Mouse (Mus musculus): ENCODE results near the gene Sept11. TPM values are rescaled to one million over a fixed set of nuclear protein-coding genes. Genes with fewer than 3 reads are reported as not detected.

Gene Sept11
- polyA plus RNA-seq, 1 experiment: 74.0 TPM

GRCm38 (mm10) chr5:93168654-93169053, 75.4 kb downstream of the Sept11 start:
- no peak for DNase-seq
- no peak overlapping the region for H3K4me3 ChIP-seq (replicated peaks; ENCODE audit: insufficient read depth, low read depth, low read length)
- no peaks in the 10 kb centered on the region for H3K27me3 ChIP-seq (ENCODE audit: control insufficient read depth, insufficient read depth, low read length)
- TF ChIP-seq POLR2A (IDR thresholded peaks at IDR 0.05; ENCODE audit: borderline replicate concordance, insufficient read depth, low read length) (no peak), CTCF (IDR thresholded peaks at IDR 0.05; ENCODE audit: borderline replicate concordance, insufficient read depth, low read depth, low read length) (no peak)
- no peaks in the 10 kb centered on the region for H3K4me1 ChIP-seq (ENCODE audit: control insufficient read depth, insufficient read depth, low read length)
- H3K27ac ChIP-seq (ENCODE audit: insufficient read depth, low read length): no peak overlapping the region
- WGBS: 90% methylated on average over 6 of the region's 6 CpGs

GRCm38 (mm10) chr5:93171420-93171819, 78.2 kb downstream of the Sept11 start:
- 97% methylated on average over 15 of the region's 15 CpGs for WGBS
- Histone ChIP-seq H3K27ac (ENCODE audit: insufficient read depth, low read length) (no peak overlapping the region), H3K4me3 (replicated peaks; ENCODE audit: insufficient read depth, low read depth, low read length) (no peak overlapping the region), H3K4me1 (ENCODE audit: control insufficient read depth, insufficient read depth, low read length) (no peaks in the 10 kb centered on the region), H3K27me3 (ENCODE audit: control insufficient read depth, insufficient read depth, low read length) (no peaks in the 10 kb centered on the region)
- TF ChIP-seq CTCF (IDR thresholded peaks at IDR 0.05; ENCODE audit: borderline replicate concordance, insufficient read depth, low read depth, low read length) (no peak), POLR2A (IDR thresholded peaks at IDR 0.05; ENCODE audit: borderline replicate concordance, insufficient read depth, low read length) (no peak)
- no peak for DNase-seq

GRCm38 (mm10) chr5:93172536-93172935, 79.3 kb downstream of the Sept11 start:
- H3K27ac ChIP-seq (ENCODE audit: insufficient read depth, low read length): no peak overlapping the region
- TF ChIP-seq POLR2A (IDR thresholded peaks at IDR 0.05; ENCODE audit: borderline replicate concordance, insufficient read depth, low read length): no peak
- TF ChIP-seq CTCF (IDR thresholded peaks at IDR 0.05; ENCODE audit: borderline replicate concordance, insufficient read depth, low read depth, low read length): no peak
- DNase-seq: no peak
- H3K4me3 ChIP-seq (replicated peaks; ENCODE audit: insufficient read depth, low read depth, low read length): no peak overlapping the region
- WGBS: 80% methylated on average over 6 of the region's 6 CpGs
- no peaks in the 10 kb centered on the region for H3K27me3 ChIP-seq (ENCODE audit: control insufficient read depth, insufficient read depth, low read length)
- H3K4me1 ChIP-seq (ENCODE audit: control insufficient read depth, insufficient read depth, low read length): no peaks in the 10 kb centered on the region

DNA sequence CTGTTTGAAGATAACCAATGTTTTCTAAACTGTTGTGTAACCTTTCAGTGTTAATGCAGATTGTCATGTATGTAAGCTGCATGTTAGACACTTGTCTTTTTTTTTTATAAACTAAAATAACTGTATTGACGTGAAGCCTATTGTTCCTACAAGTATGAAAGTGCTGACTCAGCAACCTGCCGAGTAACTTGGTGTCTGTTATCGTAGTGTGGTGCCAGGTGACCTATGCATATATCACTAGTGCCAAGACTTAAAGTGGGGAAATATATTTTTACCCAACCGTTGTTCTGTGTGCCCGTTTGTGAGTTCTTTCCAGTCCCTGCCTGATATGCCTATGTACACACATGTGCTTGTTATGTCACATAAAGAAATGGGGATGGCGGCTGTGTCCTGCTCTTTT, 81.4 kb downstream of the Sept11 start:
- Histone ChIP-seq H3K27ac (ENCODE audit: insufficient read depth, low read length) (no peak overlapping the region), H3K4me3 (replicated peaks; ENCODE audit: insufficient read depth, low read depth, low read length) (no peak overlapping the region), H3K27me3 (ENCODE audit: control insufficient read depth, insufficient read depth, low read length) (no peaks in the 10 kb centered on the region), H3K4me1 (ENCODE audit: control insufficient read depth, insufficient read depth, low read length) (no peaks in the 10 kb centered on the region)
- DNase-seq: no peak
- WGBS: 81% methylated on average over 6 of the region's 6 CpGs
- TF ChIP-seq CTCF (IDR thresholded peaks at IDR 0.05; ENCODE audit: borderline replicate concordance, insufficient read depth, low read depth, low read length) (no peak), POLR2A (IDR thresholded peaks at IDR 0.05; ENCODE audit: borderline replicate concordance, insufficient read depth, low read length) (no peak)

DNA sequence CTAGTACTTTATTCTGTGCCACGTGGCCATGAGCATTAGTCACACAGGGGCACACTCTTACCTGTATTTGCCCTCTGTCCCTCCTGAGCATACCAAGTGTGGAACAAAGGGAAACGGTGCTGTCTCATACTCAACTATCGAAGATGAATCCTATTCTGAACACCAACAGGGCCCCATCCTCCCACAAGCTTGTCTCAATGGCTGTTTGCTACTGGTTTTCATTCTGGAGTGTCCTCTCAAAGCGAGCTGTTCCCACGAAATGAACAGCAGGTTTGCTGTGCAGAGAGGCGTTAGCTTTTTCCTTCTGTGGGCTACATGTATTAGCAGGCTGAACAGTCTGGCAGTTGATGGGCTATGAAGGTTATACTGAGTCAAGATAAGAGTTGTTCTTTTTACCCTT, 85.4 kb downstream of the Sept11 start:
- H3K27me3 ChIP-seq (ENCODE audit: control insufficient read depth, insufficient read depth, low read length): no peaks in the 10 kb centered on the region
- 82% methylated on average over 6 of the region's 6 CpGs for WGBS
- no peak overlapping the region for H3K27ac ChIP-seq (ENCODE audit: insufficient read depth, low read length)
- TF ChIP-seq POLR2A (IDR thresholded peaks at IDR 0.05; ENCODE audit: borderline replicate concordance, insufficient read depth, low read length): no peak
- TF ChIP-seq CTCF (IDR thresholded peaks at IDR 0.05; ENCODE audit: borderline replicate concordance, insufficient read depth, low read depth, low read length): no peak
- no peak overlapping the region for H3K4me3 ChIP-seq (replicated peaks; ENCODE audit: insufficient read depth, low read depth, low read length)
- no peak for DNase-seq
- no peaks in the 10 kb centered on the region for H3K4me1 ChIP-seq (ENCODE audit: control insufficient read depth, insufficient read depth, low read length)

- Histone ChIP-seq H3K4me3 (replicated peaks; ENCODE audit: insufficient read depth, low read depth, low read length) (no peak overlapping the region), H3K27ac (ENCODE audit: insufficient read depth, low read length) (no peak overlapping the region), H3K4me1 (ENCODE audit: control insufficient read depth, insufficient read depth, low read length) (no peaks in the 10 kb centered on the region), H3K27me3 (ENCODE audit: control insufficient read depth, insufficient read depth, low read length) (no peaks in the 10 kb centered on the region)
- TF ChIP-seq POLR2A (IDR thresholded peaks at IDR 0.05; ENCODE audit: borderline replicate concordance, insufficient read depth, low read length) (no peak), CTCF (IDR thresholded peaks at IDR 0.05; ENCODE audit: borderline replicate concordance, insufficient read depth, low read depth, low read length) (0 out of 2 replicates have a peak, but pooled peaks have one; percentile 4)
- peak in 1 of 2 experiments; percentile 24 for DNase-seq
- 31% methylated on average over 2 of the region's 2 CpGs for WGBS
These were observed 87.0 kb downstream of the Sept11 start for GRCm38 (mm10) chr5:93180252-93180651.

DNA sequence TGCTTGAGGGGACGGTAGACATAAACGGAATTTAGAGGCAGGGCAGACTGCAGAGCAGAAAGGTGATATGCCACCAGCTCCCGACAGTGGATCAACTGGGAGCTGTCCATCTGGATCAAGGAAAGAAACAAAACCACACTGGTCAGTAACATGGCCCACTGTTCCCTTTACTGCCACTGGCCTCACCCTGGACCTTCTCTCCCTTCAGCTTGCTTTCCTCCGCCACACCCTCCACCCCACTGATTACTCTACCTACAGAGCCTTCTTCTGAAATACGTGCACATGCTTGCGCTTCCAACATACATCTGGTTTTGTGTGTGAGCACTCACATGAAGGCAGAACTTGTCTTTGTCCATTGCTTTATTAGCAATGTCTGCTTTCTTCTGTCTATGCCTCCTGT, 90.1 kb downstream of the Sept11 start:
- TF ChIP-seq CTCF (IDR thresholded peaks at IDR 0.05; ENCODE audit: borderline replicate concordance, insufficient read depth, low read depth, low read length) (no peak), POLR2A (IDR thresholded peaks at IDR 0.05; ENCODE audit: borderline replicate concordance, insufficient read depth, low read length) (no peak)

GRCm38 (mm10) chr5:93184548-93184947, 91.3 kb downstream of the Sept11 start:
- no peak for TF ChIP-seq POLR2A (IDR thresholded peaks at IDR 0.05; ENCODE audit: borderline replicate concordance, insufficient read depth, low read length)
- no peak for TF ChIP-seq CTCF (IDR thresholded peaks at IDR 0.05; ENCODE audit: borderline replicate concordance, insufficient read depth, low read depth, low read length)
- Histone ChIP-seq H3K27ac (ENCODE audit: insufficient read depth, low read length) (no peak overlapping the region), H3K4me3 (replicated peaks; ENCODE audit: insufficient read depth, low read depth, low read length) (no peak overlapping the region), H3K27me3 (ENCODE audit: control insufficient read depth, insufficient read depth, low read length) (no peaks in the 10 kb centered on the region), H3K4me1 (ENCODE audit: control insufficient read depth, insufficient read depth, low read length) (no peaks in the 10 kb centered on the region)
- no peak for DNase-seq
- WGBS: 57% methylated on average over 6 of the region's 6 CpGs

More for the DNA sequence above, 90.1 kb downstream of the Sept11 start:
- no peak for DNase-seq
- 81% methylated on average over 6 of the region's 6 CpGs for WGBS
- Histone ChIP-seq H3K27me3 (ENCODE audit: control insufficient read depth, insufficient read depth, low read length) (no peaks in the 10 kb centered on the region), H3K4me1 (ENCODE audit: control insufficient read depth, insufficient read depth, low read length) (no peaks in the 10 kb centered on the region), H3K27ac (ENCODE audit: insufficient read depth, low read length) (no peak overlapping the region), H3K4me3 (replicated peaks; ENCODE audit: insufficient read depth, low read depth, low read length) (no peak overlapping the region)
